Mouse (Mus musculus) kidney, embryonic 15.5 days (tissue): ENCODE data around the gene Chd9. TPM values are rescaled to one million over a fixed set of nuclear protein-coding genes. Genes with fewer than 3 reads are reported as not detected.
A peak's percentile ranks its signal among the peaks of the same experiment; 100 is the strongest.

ENCODE experiments used
- ATAC-seq: fragments of 200-750 bp; cut with Nextera tagmentation; replicated peaks from 2 replicates; pipeline ENCODE4 v1.8.0; 2017; ENCODE audit warnings: moderate TSS enrichment; ENCODE audit not compliant: low FRiP score
- H3K27ac ChIP-seq: fragments of 300-500 bp; sonication (generic); 2 replicates; pipeline ENCODE4 v1.5.1; 2015; ENCODE audit warnings: mild to moderate bottlenecking, inconsistent platforms
- H3K27me3 ChIP-seq: fragments of 300-500 bp; sonication (generic); 2 replicates; pipeline ENCODE4 v1.6.1; 2015; ENCODE audit warnings: inconsistent platforms
- H3K36me3 ChIP-seq: fragments of 300-500 bp; sonication (generic); 2 replicates; pipeline ENCODE4 v1.6.1; 2015; ENCODE audit warnings: inconsistent platforms
- H3K4me1 ChIP-seq: fragments of 300-500 bp; sonication (generic); 2 replicates; pipeline ENCODE4 v1.6.1; 2015; ENCODE audit warnings: inconsistent platforms
- H3K4me2 ChIP-seq: fragments of 300-500 bp; sonication (generic); 2 replicates; pipeline ENCODE4 v1.6.1; 2015; ENCODE audit warnings: moderate library complexity, mild to moderate bottlenecking, inconsistent platforms
- H3K4me3 ChIP-seq: fragments of 300-500 bp; sonication (generic); replicated peaks from 2 replicates; pipeline ENCODE4 v1.5.1; 2015; ENCODE audit warnings: mild to moderate bottlenecking, inconsistent platforms
- H3K9ac ChIP-seq: fragments of 300-500 bp; sonication (generic); 2 replicates; pipeline ENCODE4 v1.6.1; 2015; ENCODE audit warnings: mild to moderate bottlenecking, inconsistent platforms
- H3K9me3 ChIP-seq: fragments of 300-500 bp; sonication (generic); replicated peaks from 2 replicates; pipeline ENCODE4 v1.6.1; 2016; ENCODE audit warnings: inconsistent platforms
- WGBS: fragments of 180-500 bp; shearing (Covaris S2); methylation state at CpG from one replicate; pipeline ENCODE4 v1.1.7; 2015; ENCODE audit warnings: mixed read lengths; 5-methylcytosine and 5-hydroxymethylcytosine counted together
- polyA plus RNA-seq: library from polyadenylated mRNA; unstranded; fragments of >200 nt; fragmentation: Nextera tagmentation; extraction: Ambion mirVana; gene quantifications from 2 replicates; pipeline ENCODE4 v1.2.1, GENCODE M21; 2015

Gene Chd9
- polyA plus RNA-seq, 1 experiment from 2014 or later = 80.4 TPM

DNA sequence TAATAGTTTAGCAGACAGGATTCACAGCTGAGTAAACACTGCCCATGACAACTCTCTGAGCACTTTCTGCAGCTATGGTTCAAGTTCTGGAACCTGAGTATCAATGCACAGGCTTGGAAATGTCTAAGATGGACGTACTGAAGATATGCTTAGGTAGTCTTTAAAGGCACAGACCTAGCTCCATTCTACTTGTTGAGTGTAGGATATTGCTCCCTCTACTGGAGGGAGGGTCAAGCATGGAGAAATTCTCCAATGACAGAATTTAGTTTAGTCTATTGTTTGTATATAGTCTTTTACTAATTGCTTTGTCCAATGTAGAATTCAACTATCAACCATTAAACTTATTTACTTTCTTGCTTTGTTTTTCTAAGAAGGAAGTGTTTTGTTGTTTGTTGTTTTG, 108.7 kb downstream of the Chd9 start:
- Histone ChIP-seq H3K9me3 (no peaks in the 10 kb centered on the region), H3K9ac (no peak overlapping the region), H3K4me2 (no peak overlapping the region), H3K36me3 (peaks cover 8% of the 10 kb centered on the region; the same call in 1 of the 2 replicates), H3K4me3 (no peak overlapping the region), H3K27me3 (no peaks in the 10 kb centered on the region), H3K4me1 (no peaks in the 10 kb centered on the region), H3K27ac (no peak overlapping the region)
- no peak for ATAC-seq
- 37% methylated on average over 1 of the region's 1 CpGs for WGBS

GRCm38 (mm10) chr8:90938352-90938930, 110.3 kb downstream of the Chd9 start:
- Histone ChIP-seq H3K4me1 (no peaks in the 10 kb centered on the region), H3K27me3 (no peaks in the 10 kb centered on the region), H3K4me2 (no peak overlapping the region), H3K27ac (no peak overlapping the region), H3K4me3 (no peak overlapping the region), H3K9me3 (no peaks in the 10 kb centered on the region), H3K36me3 (peaks cover 3% of the 10 kb centered on the region; the same call in 1 of the 2 replicates), H3K9ac (no peak overlapping the region)
- WGBS = 75% methylated on average over 4 of the region's 4 CpGs
- no peak for ATAC-seq

DNA sequence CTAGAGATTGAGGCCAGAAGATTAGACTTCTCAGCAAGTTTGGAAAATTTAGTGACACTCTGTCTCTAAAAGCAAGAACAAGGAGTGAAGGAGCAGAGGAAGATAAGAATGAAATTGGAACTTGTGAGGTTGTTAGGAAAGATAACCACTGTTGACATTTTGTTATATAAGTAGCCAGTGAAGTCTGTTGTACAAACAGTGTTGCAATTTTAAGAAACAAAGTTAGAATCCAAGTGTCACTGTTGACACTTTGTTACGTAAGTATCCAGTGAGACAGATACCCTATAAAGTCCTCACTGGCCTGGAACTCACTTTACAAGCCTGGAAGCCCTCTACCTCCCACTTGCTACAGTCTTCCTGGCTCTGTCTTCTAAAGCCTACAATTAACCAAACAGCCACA, 111.7 kb downstream of the Chd9 start:
- Histone ChIP-seq H3K4me2 (no peak overlapping the region), H3K9ac (no peak overlapping the region), H3K9me3 (no peaks in the 10 kb centered on the region), H3K4me3 (no peak overlapping the region), H3K27ac (no peak overlapping the region), H3K4me1 (no peaks in the 10 kb centered on the region), H3K36me3 (no peaks in the 10 kb centered on the region), H3K27me3 (no peaks in the 10 kb centered on the region)
- 73% methylated on average over 1 of the region's 1 CpGs for WGBS
- no peak for ATAC-seq

DNA sequence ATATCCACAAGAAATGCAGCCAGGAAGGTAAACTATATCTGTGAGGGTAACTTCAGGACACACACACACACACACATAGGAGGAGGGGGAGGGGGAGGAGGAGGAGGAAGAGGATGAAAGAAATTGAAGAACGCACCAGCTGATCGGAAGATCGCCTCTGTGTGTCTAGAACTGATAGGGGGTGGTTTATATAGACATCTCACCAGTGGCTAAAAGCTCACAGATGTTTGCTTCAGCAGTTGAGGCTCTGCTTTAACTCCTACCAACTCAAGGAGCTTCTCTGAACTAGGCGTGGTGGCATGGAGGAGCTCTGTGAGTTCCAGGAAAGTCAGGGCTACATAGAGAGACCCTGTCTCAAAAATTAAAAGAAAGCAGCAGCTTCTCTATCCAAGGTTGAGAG, 115.6 kb downstream of the Chd9 start:
- Histone ChIP-seq H3K9me3 (no peaks in the 10 kb centered on the region), H3K4me3 (no peak overlapping the region), H3K9ac (no peak overlapping the region), H3K4me2 (no peak overlapping the region), H3K27me3 (no peaks in the 10 kb centered on the region), H3K27ac (no peak overlapping the region), H3K4me1 (no peaks in the 10 kb centered on the region), H3K36me3 (no peaks in the 10 kb centered on the region)
- WGBS = 70% methylated on average over 4 of the region's 4 CpGs
- no peak for ATAC-seq

GRCm38 (mm10) chr8:90954802-90955760, 126.9 kb downstream of the Chd9 start:
- under 1% methylated on average over 21 of the region's 21 CpGs for WGBS
- Histone ChIP-seq H3K36me3 (no peaks in the 10 kb centered on the region; the same call in 1 of the 2 replicates), H3K9ac (peak overlapping the region; percentile 55), H3K27ac (peak overlapping the region; percentile 99), H3K4me1 (peaks cover 20% of the 10 kb centered on the region), H3K4me2 (peak overlapping the region; percentile 64), H3K4me3 (peak overlapping the region; percentile 52), H3K27me3 (no peaks in the 10 kb centered on the region), H3K9me3 (no peaks in the 10 kb centered on the region)
- ATAC-seq = peak; percentile 94

GRCm38 (mm10) chr8:90955761-90956136, 127.6 kb downstream of the Chd9 start:
- Histone ChIP-seq H3K4me1 (peaks cover 25% of the 10 kb centered on the region), H3K9ac (peak overlapping the region; percentile 55; the same call in 1 of the 2 replicates), H3K9me3 (no peaks in the 10 kb centered on the region)

GRCm38 (mm10) chr8:90956390-90956789, 128.2 kb downstream of the Chd9 start:
- H3K9ac ChIP-seq = peak overlapping the region; percentile 34; the same call in 1 of the 2 replicates
- peak overlapping the region; percentile 38 for H3K4me3 ChIP-seq
- 32% methylated on average over 9 of the region's 9 CpGs for WGBS
- ATAC-seq = no peak
- no peaks in the 10 kb centered on the region for H3K27me3 ChIP-seq
- peak overlapping the region; percentile 60 for H3K4me2 ChIP-seq
- H3K4me1 ChIP-seq = peaks cover 28% of the 10 kb centered on the region
- H3K36me3 ChIP-seq = peaks cover 3% of the 10 kb centered on the region
- no peaks in the 10 kb centered on the region for H3K9me3 ChIP-seq
- H3K27ac ChIP-seq = no peak overlapping the region

More at GRCm38 (mm10) chr8:90955761-90956136, 127.6 kb downstream of the Chd9 start:
- Histone ChIP-seq H3K27ac (peak overlapping the region; percentile 99), H3K36me3 (peaks cover 3% of the 10 kb centered on the region), H3K27me3 (no peaks in the 10 kb centered on the region), H3K4me2 (peak overlapping the region; percentile 64), H3K4me3 (peak overlapping the region; percentile 52)
- no peak for ATAC-seq

DNA sequence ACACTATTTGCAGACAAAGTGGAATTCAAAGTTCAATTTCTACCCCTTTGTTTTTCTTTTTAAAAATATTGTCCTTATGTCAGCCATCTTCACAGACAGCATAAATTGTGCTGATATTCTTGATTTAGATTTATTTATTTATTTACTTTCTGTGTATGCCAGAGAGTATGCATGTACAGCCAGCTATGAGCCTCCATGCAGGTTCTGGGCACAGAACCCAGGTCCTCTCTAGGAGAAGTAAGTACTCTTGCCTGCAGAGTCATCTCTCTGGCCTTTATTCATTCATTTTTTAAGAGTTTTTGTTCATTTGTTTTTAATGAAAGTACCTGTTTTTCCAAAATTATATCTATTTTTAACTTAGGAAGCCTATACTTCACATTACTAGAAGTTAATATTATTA, 129.6 kb downstream of the Chd9 start:
- ATAC-seq = no peak
- Histone ChIP-seq H3K27me3 (no peaks in the 10 kb centered on the region), H3K9ac (no peak overlapping the region), H3K9me3 (no peaks in the 10 kb centered on the region), H3K27ac (no peak overlapping the region), H3K4me3 (0 out of 2 replicates have a peak overlapping the region, but pooled peaks have one; percentile 17), H3K4me1 (peaks cover 31% of the 10 kb centered on the region), H3K4me2 (peak overlapping the region; percentile 60), H3K36me3 (peaks cover 3% of the 10 kb centered on the region)

DNA sequence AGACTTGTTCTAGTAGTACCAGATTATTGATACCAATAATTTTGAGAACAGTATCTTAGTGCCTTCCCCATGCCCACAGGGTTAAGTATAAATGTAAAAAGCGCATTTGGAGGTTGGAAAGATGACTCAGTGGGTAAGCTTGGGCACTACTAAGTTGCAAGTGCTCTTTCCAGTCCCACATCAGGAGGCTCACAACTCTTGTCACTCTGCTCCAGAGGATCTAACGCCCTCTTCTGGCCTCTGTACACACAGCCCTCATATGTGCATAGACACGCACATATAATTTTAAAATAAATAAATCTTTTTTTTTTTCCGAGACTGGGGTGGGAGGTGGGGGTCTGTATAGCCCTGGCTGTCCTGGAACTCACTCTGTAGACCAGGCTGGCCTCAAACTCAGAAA, 131.6 kb downstream of the Chd9 start:
- 95% methylated on average over 4 of the region's 4 CpGs for WGBS
- H3K4me3 ChIP-seq = no peak overlapping the region
- no peaks in the 10 kb centered on the region for H3K27me3 ChIP-seq
- no peaks in the 10 kb centered on the region for H3K9me3 ChIP-seq
- H3K36me3 ChIP-seq = peaks cover 3% of the 10 kb centered on the region
- no peak overlapping the region for H3K4me2 ChIP-seq
- no peak overlapping the region for H3K27ac ChIP-seq
- ATAC-seq = no peak
- peaks cover 31% of the 10 kb centered on the region for H3K4me1 ChIP-seq
- no peak overlapping the region for H3K9ac ChIP-seq

DNA sequence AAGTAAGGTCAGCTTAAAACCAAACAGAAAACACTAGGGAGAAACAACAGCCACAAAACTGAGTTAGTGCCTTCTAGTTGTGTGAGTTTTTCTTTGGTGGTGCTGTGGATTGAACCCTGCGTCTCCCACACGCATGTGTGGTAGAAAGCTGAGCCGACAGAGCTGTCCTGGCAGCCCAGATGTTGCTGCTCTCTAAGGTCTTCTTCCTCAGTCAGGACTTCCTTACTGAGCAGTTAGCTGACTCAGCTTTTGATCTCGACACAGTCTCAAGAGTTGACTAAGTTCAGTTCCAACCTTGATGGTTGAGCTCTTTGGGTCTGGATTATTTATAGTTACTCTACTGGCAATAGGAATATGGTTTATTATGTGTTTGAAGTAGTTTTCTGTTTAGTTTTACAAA, 133.5 kb downstream of the Chd9 start:
- Histone ChIP-seq H3K36me3 (peaks cover 3% of the 10 kb centered on the region), H3K27me3 (no peaks in the 10 kb centered on the region), H3K27ac (no peak overlapping the region), H3K4me2 (no peak overlapping the region), H3K9ac (no peak overlapping the region), H3K9me3 (no peaks in the 10 kb centered on the region), H3K4me1 (peaks cover 24% of the 10 kb centered on the region), H3K4me3 (no peak overlapping the region)
- WGBS = 48% methylated on average over 4 of the region's 4 CpGs
- ATAC-seq = no peak

DNA sequence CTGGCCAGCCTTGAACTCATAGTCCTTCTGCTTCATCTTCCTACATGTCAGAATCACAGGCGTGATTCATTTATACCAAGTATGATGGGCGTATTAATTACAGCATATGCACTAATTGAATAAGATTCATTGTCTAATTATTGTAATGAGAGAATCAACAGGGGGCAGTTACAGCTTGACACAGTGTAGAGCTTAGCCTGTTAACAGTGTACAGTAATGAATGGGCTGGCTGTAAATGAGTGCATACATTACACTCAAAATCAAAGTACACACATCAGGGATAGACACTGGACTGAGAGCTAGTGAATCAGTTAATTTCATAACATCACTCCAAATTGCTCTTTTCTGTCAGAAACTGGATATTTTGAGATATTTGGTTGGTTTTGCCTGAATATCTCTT, 135.9 kb downstream of the Chd9 start:
- no peak overlapping the region for H3K4me3 ChIP-seq
- H3K27ac ChIP-seq = no peak overlapping the region
- H3K9ac ChIP-seq = no peak overlapping the region
- no peaks in the 10 kb centered on the region for H3K27me3 ChIP-seq
- H3K4me2 ChIP-seq = no peak overlapping the region
- no peak for ATAC-seq
- peaks cover 14% of the 10 kb centered on the region; the same call in 1 of the 2 replicates for H3K4me1 ChIP-seq
- H3K9me3 ChIP-seq = no peaks in the 10 kb centered on the region
- peaks cover 12% of the 10 kb centered on the region for H3K36me3 ChIP-seq
- WGBS = 90% methylated on average over 2 of the region's 2 CpGs

GRCm38 (mm10) chr8:90965467-90966170, 137.5 kb downstream of the Chd9 start:
- Histone ChIP-seq H3K36me3 (peaks cover 9% of the 10 kb centered on the region), H3K27me3 (no peaks in the 10 kb centered on the region), H3K9me3 (no peaks in the 10 kb centered on the region), H3K9ac (no peak overlapping the region), H3K4me3 (no peak overlapping the region), H3K4me1 (peaks cover 7% of the 10 kb centered on the region; the same call in 1 of the 2 replicates), H3K4me2 (no peak overlapping the region), H3K27ac (no peak overlapping the region)
- 97% methylated on average over 9 of the region's 9 CpGs for WGBS
- no peak for ATAC-seq
